Mouse (Mus musculus) hindbrain, embryonic 10.5 days (tissue): Measurements from ENCODE around the gene Pcare. TPM values are rescaled to one million over a fixed set of nuclear protein-coding genes. Genes with fewer than 3 reads are reported as not detected.

ENCODE experiments used
- DNase-seq: peaks from one replicate; pipeline ENCODE4 v3.0.0-alpha.2; 2017; ENCODE audit warnings: low spot score
- H3K27ac ChIP-seq: fragments of 300-500 bp; sonication (generic); 2 replicates; pipeline ENCODE4 v1.5.1; 2016; ENCODE audit warnings: mild to moderate bottlenecking, moderate library complexity
- H3K27me3 ChIP-seq: fragments of 300-500 bp; sonication (generic); 2 replicates; pipeline ENCODE4 v1.6.1; 2016; ENCODE audit warnings: mild to moderate bottlenecking; ENCODE audit not compliant: poor library complexity, insufficient read depth, severe bottlenecking
- H3K36me3 ChIP-seq: fragments of 300-500 bp; sonication (generic); 2 replicates; pipeline ENCODE4 v1.6.1; 2016; ENCODE audit warnings: mild to moderate bottlenecking, moderate library complexity
- H3K4me1 ChIP-seq: fragments of 300-500 bp; sonication (generic); replicated peaks from 2 replicates; pipeline ENCODE4 v1.6.1; 2016; ENCODE audit warnings: mild to moderate bottlenecking
- H3K4me3 ChIP-seq: fragments of 300-500 bp; sonication (generic); 2 replicates; pipeline ENCODE4 v1.5.1; 2016; ENCODE audit warnings: mild to moderate bottlenecking, moderate library complexity
- H3K9me3 ChIP-seq: fragments of 300-500 bp; sonication (generic); 2 replicates; pipeline ENCODE4 v1.6.1; 2016; ENCODE audit warnings: mild to moderate bottlenecking, moderate library complexity
- WGBS: fragments of 180-500 bp; shearing (Covaris S2); methylation state at CpG from one replicate; pipeline ENCODE4 v1.1.7; 2016; 5-methylcytosine and 5-hydroxymethylcytosine counted together
- polyA plus RNA-seq: library from polyadenylated mRNA; unstranded; fragments of >200 nt; fragmentation: Nextera tagmentation; extraction: Ambion mirVana; gene quantifications from 2 replicates; pipeline ENCODE4 v1.2.1, GENCODE M21; 2016

The Pcare gene
- polyA plus RNA-seq, result not detected in 2 replicates

DNA sequence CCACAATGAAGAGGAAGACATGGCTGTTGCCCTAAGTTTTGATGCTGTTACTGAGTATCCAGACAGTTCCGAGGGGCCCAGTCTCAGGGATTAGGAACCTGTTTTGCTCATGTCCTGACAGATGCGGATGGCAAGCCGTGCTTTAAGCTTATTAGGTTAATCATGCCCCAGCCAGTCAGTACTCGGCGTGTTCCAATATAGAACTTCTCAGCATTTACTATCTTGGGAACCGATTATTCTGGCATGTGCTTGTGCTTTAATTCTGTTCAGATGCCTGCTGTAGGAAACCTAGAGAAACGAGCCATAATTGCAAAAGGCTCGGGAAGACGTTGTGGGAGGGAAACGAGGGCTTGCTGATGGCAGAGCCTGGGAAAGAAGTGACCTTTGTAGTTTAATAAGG is at the start of gene Pcare:
TSS of gene Pcare (minus strand) at position 64 of the 400 bp plus-strand sequence.
- H3K4me1 ChIP-seq, result 0 out of 2 replicates have a peak, but pooled peaks cover 4% of the 10 kb centered on the region
- no peak for DNase-seq
- no peak within 1 kb of the TSS for H3K4me3 ChIP-seq
- H3K27me3 ChIP-seq, result no peaks in the 10 kb centered on the region
- no peaks in the 10 kb centered on the region for H3K9me3 ChIP-seq
- H3K36me3 ChIP-seq, result no peaks in the 10 kb centered on the region
- WGBS, result 85% methylated on average over 10 of the region's 10 CpGs
- no peak within 1 kb of the TSS; the same call in 1 of the 2 replicates for H3K27ac ChIP-seq

DNA sequence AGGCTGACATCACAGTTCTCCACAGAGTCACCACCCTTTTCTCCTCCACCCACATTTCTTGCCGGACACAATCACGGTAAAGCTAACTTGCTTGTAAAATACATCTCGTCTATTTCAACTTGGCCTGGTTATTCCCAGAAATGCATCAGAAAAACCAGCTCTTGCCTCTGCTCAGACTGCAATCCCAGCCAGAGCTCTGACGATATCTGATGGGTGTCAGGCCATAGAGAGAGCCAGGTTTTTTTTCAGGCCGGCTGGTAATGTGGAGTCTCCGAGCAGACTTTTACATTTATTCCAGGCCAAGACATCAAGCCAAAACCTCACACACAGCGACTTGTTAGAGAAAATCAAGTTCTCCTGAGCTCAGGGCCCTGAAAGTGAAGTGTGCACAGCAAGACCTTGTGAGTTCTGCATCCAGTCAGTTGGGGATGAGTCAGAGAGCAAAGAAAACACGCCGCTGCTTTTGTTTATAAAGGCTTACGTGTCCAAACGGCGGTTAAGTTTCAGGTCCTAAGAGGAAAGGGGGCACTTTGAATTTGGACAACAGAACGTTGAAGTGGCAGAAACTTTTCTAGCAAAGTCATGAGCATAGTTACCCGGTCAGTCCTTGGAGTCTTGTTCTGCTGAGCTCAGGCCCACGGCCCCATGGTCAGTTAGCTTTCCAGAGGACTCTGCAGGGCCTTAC is 43.0 kb upstream of the Pcare start:
- Histone ChIP-seq H3K36me3 (peaks cover 53% of the 10 kb centered on the region), H3K4me1 (no peaks in the 10 kb centered on the region), H3K27ac (no peak overlapping the region), H3K4me3 (no peak overlapping the region), H3K9me3 (no peaks in the 10 kb centered on the region; the same call in 1 of the 2 replicates), H3K27me3 (no peaks in the 10 kb centered on the region)
- no peak for DNase-seq
- WGBS, result 80% methylated on average over 15 of the region's 15 CpGs

DNA sequence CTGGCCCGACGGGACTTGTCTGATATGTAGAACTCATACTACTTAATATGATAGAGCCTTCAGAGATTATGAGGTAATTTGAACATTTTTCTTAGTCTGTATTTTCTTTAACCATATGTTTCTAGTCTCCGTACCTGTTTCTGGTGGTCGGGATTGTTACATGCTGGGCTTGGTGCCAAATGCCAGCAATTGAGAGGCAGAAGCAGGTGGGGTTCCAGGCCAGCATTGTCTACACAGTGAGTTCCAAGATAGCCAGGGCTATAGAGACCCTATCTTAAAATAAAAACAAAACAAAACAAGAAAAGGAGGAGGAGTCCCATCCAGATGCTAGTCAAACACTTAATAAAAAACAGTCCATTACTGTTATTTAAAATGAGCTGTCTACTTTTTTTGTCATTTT is 38.9 kb upstream of the Pcare start:
- 91% methylated on average over 4 of the region's 4 CpGs for WGBS
- Histone ChIP-seq H3K4me1 (no peaks in the 10 kb centered on the region), H3K36me3 (peaks cover 52% of the 10 kb centered on the region), H3K27ac (no peak overlapping the region), H3K4me3 (no peak overlapping the region), H3K27me3 (no peaks in the 10 kb centered on the region), H3K9me3 (no peaks in the 10 kb centered on the region; the same call in 1 of the 2 replicates)
- DNase-seq, result no peak

DNA sequence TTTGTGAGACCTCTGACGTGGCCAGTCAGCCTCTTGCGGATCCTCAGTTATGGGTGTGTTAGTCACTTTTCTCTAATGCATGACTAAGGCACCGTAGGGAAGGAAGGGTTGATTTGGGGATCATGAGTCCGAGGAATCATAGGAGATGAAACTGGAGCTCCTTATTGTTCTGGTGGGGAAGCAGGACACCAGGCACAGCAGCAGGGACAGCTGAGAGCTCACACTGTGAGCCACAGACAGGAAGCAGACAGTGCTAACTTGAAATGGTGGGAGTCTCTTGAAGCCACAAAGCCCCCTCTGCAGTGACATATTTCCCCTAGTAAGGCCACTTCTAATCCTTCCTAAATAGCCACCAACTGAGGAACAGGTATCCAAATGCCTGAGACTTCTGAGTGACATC is 38.4 kb upstream of the Pcare start:
- no peaks in the 10 kb centered on the region for H3K27me3 ChIP-seq
- DNase-seq, result no peak
- WGBS, result 85% methylated on average over 4 of the region's 4 CpGs
- H3K36me3 ChIP-seq, result peaks cover 52% of the 10 kb centered on the region
- H3K27ac ChIP-seq, result no peak overlapping the region
- H3K9me3 ChIP-seq, result no peaks in the 10 kb centered on the region; the same call in 1 of the 2 replicates
- H3K4me1 ChIP-seq, result no peaks in the 10 kb centered on the region
- H3K4me3 ChIP-seq, result no peak overlapping the region

DNA sequence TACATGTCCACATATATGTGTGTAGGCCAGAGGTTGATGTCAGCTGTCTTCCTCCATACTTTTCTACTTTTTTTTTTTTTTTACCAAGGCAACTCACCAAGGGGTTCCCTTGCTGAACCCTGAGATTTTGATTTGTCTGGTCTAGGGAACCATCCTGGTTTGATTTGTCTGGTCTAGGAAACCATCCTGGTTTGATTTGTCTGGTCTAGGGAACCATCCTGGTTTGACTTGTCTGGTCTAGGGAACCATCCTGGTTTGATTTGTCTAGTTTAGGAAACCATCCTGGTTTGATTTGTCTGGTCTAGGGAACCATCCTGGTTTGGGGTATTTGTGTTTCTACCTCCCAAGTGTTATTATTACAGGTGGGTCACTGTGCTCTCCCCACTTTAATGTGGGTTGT is 33.8 kb upstream of the Pcare start:
- Histone ChIP-seq H3K36me3 (peaks cover 19% of the 10 kb centered on the region), H3K27me3 (peaks cover 9% of the 10 kb centered on the region), H3K27ac (no peak overlapping the region), H3K4me3 (no peak overlapping the region), H3K9me3 (no peaks in the 10 kb centered on the region; the same call in 1 of the 2 replicates), H3K4me1 (peaks cover 19% of the 10 kb centered on the region)
- DNase-seq, result no peak

DNA sequence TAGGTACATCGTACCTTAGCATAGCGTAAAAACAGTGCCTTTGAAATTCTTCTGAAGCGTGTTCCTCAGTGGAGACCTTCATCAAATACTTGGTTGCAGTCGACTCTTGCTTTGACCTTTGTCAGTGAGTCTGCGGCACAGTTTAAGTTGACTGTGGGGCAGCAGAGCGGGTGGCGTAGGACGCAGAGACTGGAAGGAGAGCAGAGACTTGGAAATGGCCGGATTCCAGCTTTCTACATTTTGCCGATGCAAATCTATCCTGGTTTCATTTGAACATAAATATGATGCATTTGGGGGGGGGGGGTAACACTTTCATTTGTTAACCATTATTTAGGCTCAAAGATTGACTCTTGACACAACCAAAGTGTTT is 30.7 kb upstream of the Pcare start:
- Histone ChIP-seq H3K4me1 (peaks cover 19% of the 10 kb centered on the region), H3K9me3 (peaks cover 7% of the 10 kb centered on the region), H3K27ac (peak overlapping the region; percentile 94), H3K36me3 (peaks cover under 1% of the 10 kb centered on the region; the same call in 1 of the 2 replicates), H3K4me3 (peak overlapping the region; percentile 88), H3K27me3 (peaks cover 14% of the 10 kb centered on the region)
- WGBS, result 10% methylated on average over 10 of the region's 10 CpGs
- DNase-seq, result no peak

DNA sequence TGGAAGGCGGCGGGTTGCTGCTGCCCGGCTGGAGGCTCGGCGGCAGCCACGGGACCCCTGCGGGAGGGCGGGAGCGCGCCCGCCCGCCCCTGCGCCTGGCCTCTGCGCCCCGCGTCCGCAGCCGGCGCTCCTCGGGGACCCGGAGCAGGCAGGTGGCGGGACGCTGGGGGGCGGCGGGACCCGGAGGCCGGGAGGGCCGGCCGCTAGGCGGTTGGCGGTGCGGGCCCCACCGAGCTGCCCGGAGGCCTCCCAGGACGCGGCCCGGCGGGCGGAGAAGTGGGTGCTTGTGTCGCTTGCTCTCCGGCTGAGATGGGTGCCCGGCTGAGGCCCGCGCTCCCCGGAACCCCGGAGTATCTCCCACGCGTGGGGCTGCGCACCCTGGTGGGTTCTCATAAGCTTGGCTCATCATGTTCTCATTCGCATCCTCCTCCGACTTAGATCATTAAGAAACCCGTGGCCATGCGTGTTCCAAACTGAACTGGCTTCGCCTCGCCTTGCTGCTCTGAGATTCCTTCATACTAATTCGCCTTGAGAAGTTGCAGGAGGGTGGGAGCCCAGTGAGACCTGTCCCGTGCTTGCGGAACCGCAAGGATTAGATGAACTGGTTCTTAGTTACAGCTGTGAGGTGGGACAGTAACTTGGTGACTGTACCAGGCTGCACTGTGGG is 30.1 kb upstream of the Pcare start:
- peaks cover 10% of the 10 kb centered on the region for H3K9me3 ChIP-seq
- peaks cover 19% of the 10 kb centered on the region for H3K4me1 ChIP-seq
- H3K27me3 ChIP-seq, result peaks cover 14% of the 10 kb centered on the region
- peak; percentile 45 for DNase-seq
- peak overlapping the region; percentile 88 for H3K4me3 ChIP-seq
- under 1% methylated on average over 59 of the region's 59 CpGs for WGBS
- no peaks in the 10 kb centered on the region for H3K36me3 ChIP-seq
- H3K27ac ChIP-seq, result peak overlapping the region; percentile 94

DNA sequence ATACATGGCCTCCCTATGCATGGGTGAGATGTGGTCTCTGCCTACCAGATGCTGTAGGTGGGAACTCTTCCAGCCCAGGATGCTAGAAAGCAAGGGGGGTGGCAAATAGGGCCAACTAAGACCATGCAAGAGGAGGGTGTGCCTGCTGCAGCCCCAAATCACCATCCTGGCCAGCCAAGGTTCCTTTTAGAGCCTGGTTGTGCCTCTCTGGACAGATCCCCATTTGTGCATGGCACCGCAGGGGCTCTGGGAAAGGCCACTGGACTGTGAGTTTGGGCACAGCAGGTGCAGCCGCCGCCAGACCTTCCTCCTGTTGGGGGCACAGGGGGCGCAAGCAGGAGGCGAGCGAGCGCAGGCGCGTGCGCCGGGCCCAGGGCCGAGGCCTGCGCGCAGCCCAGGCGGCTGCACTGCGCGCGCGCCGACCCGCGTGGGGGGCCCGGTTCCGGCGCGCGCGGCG is 29.6 kb upstream of the Pcare start:
- DNase-seq, result peak; percentile 54
- WGBS, result under 1% methylated on average over 29 of the region's 29 CpGs
- no peaks in the 10 kb centered on the region for H3K36me3 ChIP-seq
- peak overlapping the region; percentile 88 for H3K4me3 ChIP-seq
- peak overlapping the region; percentile 94 for H3K27ac ChIP-seq
- peaks cover 14% of the 10 kb centered on the region for H3K27me3 ChIP-seq
- peaks cover 10% of the 10 kb centered on the region for H3K9me3 ChIP-seq
- peaks cover 19% of the 10 kb centered on the region for H3K4me1 ChIP-seq

DNA sequence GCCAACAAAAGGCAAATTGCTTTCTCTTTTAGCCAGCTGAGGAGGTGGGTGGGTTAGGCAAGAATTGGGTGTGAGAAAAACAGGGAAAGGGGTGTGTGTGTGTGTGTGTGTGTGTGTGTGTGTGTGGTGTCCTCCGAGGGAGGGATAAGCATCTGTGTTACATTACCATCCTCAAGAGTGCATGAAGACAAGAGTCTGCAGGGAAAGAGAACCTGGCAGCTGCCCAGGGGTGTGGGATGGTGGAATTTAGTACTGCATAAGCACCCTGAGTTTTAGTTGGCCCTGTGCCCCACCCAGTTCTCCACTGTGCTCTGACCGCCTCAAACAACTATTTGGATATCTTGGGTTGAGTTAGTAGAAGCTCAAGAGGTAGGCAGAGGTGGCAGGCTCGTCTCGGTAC is 28.3 kb upstream of the Pcare start:
- Histone ChIP-seq H3K4me1 (peaks cover 19% of the 10 kb centered on the region), H3K27me3 (peaks cover 14% of the 10 kb centered on the region), H3K4me3 (no peak overlapping the region), H3K27ac (no peak overlapping the region), H3K9me3 (peaks cover 10% of the 10 kb centered on the region), H3K36me3 (no peaks in the 10 kb centered on the region)
- no peak for DNase-seq
- 88% methylated on average over 4 of the region's 4 CpGs for WGBS

DNA sequence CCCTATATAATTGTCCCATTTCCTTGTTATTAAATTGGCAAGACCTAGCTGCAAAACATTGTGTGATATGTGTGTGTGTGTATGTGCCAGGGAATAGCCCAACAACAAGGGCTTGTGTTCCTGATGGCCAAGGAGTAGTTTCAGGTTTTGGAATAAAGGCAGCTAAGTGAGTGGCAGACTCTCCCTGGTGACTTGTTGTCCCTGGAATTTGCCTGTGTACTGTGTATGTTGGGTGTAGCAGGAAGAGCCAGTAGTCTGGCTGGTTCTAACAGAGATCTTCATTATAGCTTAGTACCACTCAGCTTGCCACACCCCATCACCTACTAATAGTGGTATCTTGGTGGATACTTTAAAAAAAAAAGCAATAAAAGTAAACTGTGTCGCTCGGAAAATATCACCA is 27.8 kb upstream of the Pcare start:
- no peak for DNase-seq
- Histone ChIP-seq H3K4me3 (no peak overlapping the region), H3K27me3 (peaks cover 14% of the 10 kb centered on the region), H3K36me3 (no peaks in the 10 kb centered on the region), H3K27ac (no peak overlapping the region), H3K9me3 (peaks cover 10% of the 10 kb centered on the region), H3K4me1 (peaks cover 19% of the 10 kb centered on the region)
- 88% methylated on average over 2 of the region's 2 CpGs for WGBS

DNA sequence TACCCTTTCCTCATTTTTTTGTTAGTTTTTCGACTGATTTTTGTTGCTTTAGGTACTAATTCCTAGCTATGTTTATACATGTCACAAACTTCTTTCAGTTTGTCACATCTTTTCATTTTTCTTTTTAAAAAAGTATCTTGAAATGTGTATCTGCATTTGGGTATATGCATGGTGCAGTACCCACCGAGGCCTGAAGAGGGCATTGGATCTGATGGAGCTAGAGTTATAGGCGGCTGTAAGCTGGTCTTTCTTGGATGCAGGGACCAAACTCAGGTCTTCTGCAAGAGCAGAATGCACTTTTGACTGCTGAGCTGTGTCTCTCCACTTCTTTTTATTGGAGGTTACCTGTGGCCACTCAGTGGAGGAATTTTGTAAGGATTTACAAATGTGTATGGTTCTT is 26.0 kb upstream of the Pcare start:
- 76% methylated on average over 3 of the region's 3 CpGs for WGBS

DNA sequence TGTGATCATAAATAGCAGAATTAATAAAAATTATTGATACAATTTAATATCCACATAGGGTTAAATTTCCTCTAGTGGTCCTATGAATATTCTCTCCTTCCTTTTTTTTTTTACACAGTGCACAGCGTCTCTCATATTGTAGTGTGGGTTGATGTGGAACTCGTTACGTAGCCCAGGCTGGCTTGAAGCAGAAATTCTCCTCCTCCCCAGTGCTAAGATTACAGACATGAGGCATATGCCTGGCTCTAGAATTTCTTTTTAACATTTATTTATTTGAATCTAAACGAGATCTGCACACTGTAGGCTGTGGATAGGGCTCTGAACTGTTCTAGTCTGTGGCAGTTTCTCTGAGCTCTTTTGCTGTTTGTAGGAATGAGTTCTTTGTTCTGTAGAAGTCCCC is 22.6 kb upstream of the Pcare start:
- Histone ChIP-seq H3K36me3 (no peaks in the 10 kb centered on the region), H3K9me3 (peaks cover 10% of the 10 kb centered on the region), H3K27ac (no peak overlapping the region), H3K27me3 (no peaks in the 10 kb centered on the region), H3K4me3 (no peak overlapping the region), H3K4me1 (peaks cover 3% of the 10 kb centered on the region)
- DNase-seq, result no peak
- WGBS, result 85% methylated on average over 4 of the region's 4 CpGs

More for the DNA sequence above, 26.0 kb upstream of the Pcare start:
- no peak overlapping the region for H3K4me3 ChIP-seq
- H3K27ac ChIP-seq, result no peak overlapping the region
- peaks cover 14% of the 10 kb centered on the region for H3K27me3 ChIP-seq
- no peak for DNase-seq
- H3K36me3 ChIP-seq, result no peaks in the 10 kb centered on the region
- H3K9me3 ChIP-seq, result peaks cover 10% of the 10 kb centered on the region
- peaks cover 16% of the 10 kb centered on the region for H3K4me1 ChIP-seq

DNA sequence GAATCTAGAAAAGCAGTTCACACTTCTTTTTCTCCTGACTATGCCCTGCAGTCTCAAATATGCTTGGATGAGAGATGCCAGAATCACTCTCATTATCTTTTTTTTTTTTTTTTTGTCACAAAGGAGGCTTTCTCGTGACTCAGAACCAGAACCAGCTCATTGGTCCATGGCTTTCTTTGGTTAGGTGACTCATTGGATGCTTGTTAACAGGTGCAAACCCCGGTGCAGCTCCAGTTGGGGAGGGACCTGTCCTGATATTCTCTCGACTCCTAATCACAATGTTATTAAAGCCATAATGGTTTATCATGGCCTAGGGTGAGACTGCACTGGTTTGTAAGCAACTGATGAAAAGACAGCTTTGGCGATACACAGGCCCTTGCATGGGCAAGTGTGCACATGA is 21.5 kb upstream of the Pcare start:
- H3K36me3 ChIP-seq, result no peaks in the 10 kb centered on the region
- no peak for DNase-seq
- no peak overlapping the region for H3K27ac ChIP-seq
- no peak overlapping the region for H3K4me3 ChIP-seq
- H3K9me3 ChIP-seq, result peaks cover 10% of the 10 kb centered on the region
- 85% methylated on average over 4 of the region's 4 CpGs for WGBS
- H3K27me3 ChIP-seq, result no peaks in the 10 kb centered on the region
- peaks cover 14% of the 10 kb centered on the region for H3K4me1 ChIP-seq
